Mouse (Mus musculus): ENCODE measurements around the gene B3gnt6. TPM values are rescaled to one million over a fixed set of nuclear protein-coding genes. Genes with fewer than 3 reads are reported as not detected.

Gene B3gnt6
- polyA plus RNA-seq (2014; fragmentation: Nextera tagmentation; extraction: Ambion mirVana) = not detected in 2 replicates

- Histone ChIP-seq H3K27ac (ENCODE audit: low read depth) (no peak within 1 kb of the TSS), H3K4me3 (ENCODE audit: low read depth, low read length) (no peak within 1 kb of the TSS), H3K9me3 (ENCODE audit: low read depth, low read length) (no peaks in the 10 kb centered on the region), H3K27me3 (ENCODE audit: insufficient read depth, low read length) (peaks cover 20% of the 10 kb centered on the region), H3K36me3 (ENCODE audit: insufficient read depth) (no peaks in the 10 kb centered on the region), H3K9ac (no peak within 1 kb of the TSS), H3K4me1 (ENCODE audit: insufficient read depth) (0 out of 2 replicates have a peak, but pooled peaks cover 1% of the 10 kb centered on the region), H3K4me2 (no peak within 1 kb of the TSS)
- no peak for TF ChIP-seq CTCF (IDR thresholded peaks at IDR 0.05; ENCODE audit: low read depth)
- WGBS = 78% methylated on average over 4 of the region's 4 CpGs
- ATAC-seq (ENCODE audit: insufficient read depth) (no peak), DNase-seq (no peak)
Observed at GRCm38 (mm10) chr7:98199381-98199780, at the start of gene B3gnt6. B3gnt6 (minus strand) TSS chr7:98199481.

- TF ChIP-seq CTCF (IDR thresholded peaks at IDR 0.05; ENCODE audit: low read depth) = no peak
- Histone ChIP-seq H3K4me1 (ENCODE audit: insufficient read depth) (no peaks in the 10 kb centered on the region), H3K27me3 (ENCODE audit: insufficient read depth, low read length) (no peaks in the 10 kb centered on the region), H3K9me3 (ENCODE audit: low read depth, low read length) (no peaks in the 10 kb centered on the region), H3K9ac (no peak overlapping the region), H3K4me2 (no peak overlapping the region), H3K36me3 (ENCODE audit: insufficient read depth) (no peaks in the 10 kb centered on the region), H3K27ac (ENCODE audit: low read depth) (no peak overlapping the region), H3K4me3 (ENCODE audit: low read depth, low read length) (no peak overlapping the region)
- ATAC-seq (ENCODE audit: insufficient read depth) (no peak), DNase-seq (peak; percentile 60)
- 68% methylated on average over 3 of the region's 3 CpGs for WGBS
Observed at GRCm38 (mm10) chr7:98236686-98237359, 37.5 kb upstream of the B3gnt6 start.

DNA sequence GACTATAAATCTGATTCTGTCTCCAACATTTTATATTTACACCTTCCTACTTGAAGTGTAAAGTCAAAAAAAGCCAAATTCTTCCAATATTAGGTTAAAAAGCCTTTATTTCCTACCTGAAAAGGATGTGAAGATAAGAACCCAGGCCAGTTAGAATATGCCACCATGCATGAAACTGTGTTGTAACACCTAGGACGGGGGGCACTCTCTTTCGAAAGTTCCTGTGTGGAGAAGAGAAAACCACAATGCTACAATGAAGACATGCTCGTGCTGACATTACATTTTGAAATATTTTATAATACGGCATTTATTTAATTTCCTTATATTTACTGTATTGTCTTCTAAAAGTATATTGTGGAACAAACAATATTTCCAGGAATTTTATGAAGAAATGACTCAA, 24.5 kb upstream of the B3gnt6 start:
- no peaks in the 10 kb centered on the region for H3K27me3 ChIP-seq (ENCODE audit: insufficient read depth, low read length)
- H3K9ac ChIP-seq = no peak overlapping the region
- no peaks in the 10 kb centered on the region for H3K36me3 ChIP-seq (ENCODE audit: insufficient read depth)
- TF ChIP-seq CTCF (IDR thresholded peaks at IDR 0.05; ENCODE audit: low read depth) = no peak
- H3K4me2 ChIP-seq = no peak overlapping the region
- DNase-seq = no peak
- no peaks in the 10 kb centered on the region for H3K4me1 ChIP-seq (ENCODE audit: insufficient read depth)
- 89% methylated on average over 4 of the region's 4 CpGs for WGBS
- no peak overlapping the region for H3K27ac ChIP-seq (ENCODE audit: low read depth)
- no peak for ATAC-seq (ENCODE audit: insufficient read depth)
- no peaks in the 10 kb centered on the region for H3K9me3 ChIP-seq (ENCODE audit: low read depth, low read length)
- no peak overlapping the region for H3K4me3 ChIP-seq (ENCODE audit: low read depth, low read length)

- Histone ChIP-seq H3K27me3 (ENCODE audit: insufficient read depth, low read length) (no peaks in the 10 kb centered on the region), H3K9me3 (ENCODE audit: low read depth, low read length) (no peaks in the 10 kb centered on the region), H3K27ac (ENCODE audit: low read depth) (no peak overlapping the region), H3K4me2 (no peak overlapping the region), H3K4me1 (ENCODE audit: insufficient read depth) (no peaks in the 10 kb centered on the region), H3K36me3 (ENCODE audit: insufficient read depth) (0 out of 2 replicates have a peak, but pooled peaks cover 2% of the 10 kb centered on the region), H3K4me3 (ENCODE audit: low read depth, low read length) (no peak overlapping the region), H3K9ac (no peak overlapping the region)
- no peak for ATAC-seq (ENCODE audit: insufficient read depth)
- TF ChIP-seq CTCF (IDR thresholded peaks at IDR 0.05; ENCODE audit: low read depth) = no peak
- DNase-seq = peak; percentile 24
Observed at GRCm38 (mm10) chr7:98216713-98217112, 17.4 kb upstream of the B3gnt6 start.

DNA sequence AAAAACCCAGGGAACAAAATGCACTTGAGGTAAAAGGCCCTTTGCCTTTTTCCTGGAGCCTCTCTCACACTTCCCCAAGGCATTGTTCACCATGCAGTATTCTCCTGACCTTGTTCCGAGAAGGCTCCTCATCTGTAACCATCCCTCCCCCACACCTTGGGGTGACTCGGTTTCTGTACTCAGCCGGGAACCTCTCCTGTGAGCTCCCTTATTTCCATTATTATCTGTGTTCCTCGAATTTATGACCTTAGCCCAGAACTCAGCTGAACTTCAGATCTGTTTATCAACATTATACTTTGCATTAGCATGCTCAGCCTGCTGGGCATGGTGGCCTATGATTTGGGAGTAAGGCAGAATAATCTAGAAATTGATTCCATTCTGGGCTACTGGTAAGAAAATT, 3.7 kb upstream of the B3gnt6 start:
- WGBS = 73% methylated on average over 4 of the region's 4 CpGs
- H3K36me3 ChIP-seq (ENCODE audit: insufficient read depth) = no peaks in the 10 kb centered on the region
- ATAC-seq (ENCODE audit: insufficient read depth) = no peak
- H3K27me3 ChIP-seq (ENCODE audit: insufficient read depth, low read length) = no peaks in the 10 kb centered on the region
- H3K9ac ChIP-seq = no peak overlapping the region
- DNase-seq = no peak
- no peaks in the 10 kb centered on the region for H3K9me3 ChIP-seq (ENCODE audit: low read depth, low read length)
- TF ChIP-seq CTCF (IDR thresholded peaks at IDR 0.05; ENCODE audit: low read depth) = no peak
- no peak overlapping the region for H3K27ac ChIP-seq (ENCODE audit: low read depth)
- no peaks in the 10 kb centered on the region for H3K4me1 ChIP-seq (ENCODE audit: insufficient read depth)
- no peak overlapping the region for H3K4me3 ChIP-seq (ENCODE audit: low read depth, low read length)
- no peak overlapping the region for H3K4me2 ChIP-seq

DNA sequence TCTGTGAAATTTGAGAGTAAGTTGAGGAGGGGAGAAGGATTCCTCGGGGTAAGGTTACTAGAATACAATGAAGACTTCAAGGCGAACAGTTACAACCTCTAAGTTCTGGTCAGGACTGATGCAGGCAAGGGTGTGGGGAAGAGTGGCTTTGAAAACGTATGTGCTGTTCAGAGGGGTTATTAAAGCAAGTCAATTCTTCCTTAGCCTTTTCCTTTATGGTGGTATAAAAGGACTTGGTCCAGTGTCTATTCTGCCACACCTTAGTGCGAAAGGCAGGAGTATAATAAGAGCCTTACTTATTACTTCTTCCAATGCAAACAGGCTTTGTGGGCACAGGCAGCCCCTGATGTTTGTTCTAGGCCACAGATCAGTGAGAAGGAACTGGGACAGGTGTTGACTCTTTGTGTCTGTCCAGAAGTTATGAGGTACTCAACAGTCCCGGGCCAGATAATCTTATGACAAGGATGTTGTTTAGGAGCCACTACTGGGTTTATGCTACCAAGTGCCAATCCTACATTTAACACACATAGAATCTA, 2.3 kb upstream of the B3gnt6 start:
- ATAC-seq (ENCODE audit: insufficient read depth) = no peak
- 59% methylated on average over 5 of the region's 5 CpGs for WGBS
- Histone ChIP-seq H3K9me3 (ENCODE audit: low read depth, low read length) (no peaks in the 10 kb centered on the region), H3K36me3 (ENCODE audit: insufficient read depth) (no peaks in the 10 kb centered on the region), H3K27me3 (ENCODE audit: insufficient read depth, low read length) (no peaks in the 10 kb centered on the region), H3K9ac (no peak overlapping the region), H3K4me1 (ENCODE audit: insufficient read depth) (no peaks in the 10 kb centered on the region), H3K4me2 (no peak overlapping the region), H3K4me3 (ENCODE audit: low read depth, low read length) (no peak overlapping the region), H3K27ac (ENCODE audit: low read depth) (no peak overlapping the region)
- no peak for DNase-seq
- no peak for TF ChIP-seq CTCF (IDR thresholded peaks at IDR 0.05; ENCODE audit: low read depth)

- Histone ChIP-seq H3K27ac (ENCODE audit: low read depth) (no peak overlapping the region), H3K4me1 (ENCODE audit: insufficient read depth) (no peaks in the 10 kb centered on the region), H3K36me3 (ENCODE audit: insufficient read depth) (no peaks in the 10 kb centered on the region), H3K4me3 (ENCODE audit: low read depth, low read length) (no peak overlapping the region), H3K4me2 (no peak overlapping the region), H3K9me3 (ENCODE audit: low read depth, low read length) (no peaks in the 10 kb centered on the region), H3K9ac (no peak overlapping the region), H3K27me3 (ENCODE audit: insufficient read depth, low read length) (peaks cover 9% of the 10 kb centered on the region)
- no peak for DNase-seq
- TF ChIP-seq CTCF (IDR thresholded peaks at IDR 0.05; ENCODE audit: low read depth) = no peak
- WGBS = 89% methylated on average over 3 of the region's 3 CpGs
- no peak for ATAC-seq (ENCODE audit: insufficient read depth)
Observed at GRCm38 (mm10) chr7:98200396-98200795, 1.1 kb upstream of the B3gnt6 start.
